Mouse (Mus musculus): ENCODE measurements around the gene Zfp239.

- TF ChIP-seq CTCF (IDR thresholded peaks at IDR 0.05; ENCODE audit: extremely low read depth, insufficient read length, insufficient replicate concordance, low read depth, low read length) (no peak), POLR2A (IDR thresholded peaks at IDR 0.05; ENCODE audit: low read depth, low read length) (no peak; the same call in 1 of the 2 replicates)
Observed at GRCm38 (mm10) chr6:117906015-117906531, 44.2 kb downstream of the Zfp239 start.

All from small intestine, adult 2 months (tissue).